Mouse (Mus musculus): Measurements from ENCODE around the gene Dpf3. TPM values are rescaled to one million over a fixed set of nuclear protein-coding genes. Genes with fewer than 3 reads are reported as not detected.

The Dpf3 gene
- polyA plus RNA-seq, 1 experiment from 2014 or later = 14.9 TPM

DNA sequence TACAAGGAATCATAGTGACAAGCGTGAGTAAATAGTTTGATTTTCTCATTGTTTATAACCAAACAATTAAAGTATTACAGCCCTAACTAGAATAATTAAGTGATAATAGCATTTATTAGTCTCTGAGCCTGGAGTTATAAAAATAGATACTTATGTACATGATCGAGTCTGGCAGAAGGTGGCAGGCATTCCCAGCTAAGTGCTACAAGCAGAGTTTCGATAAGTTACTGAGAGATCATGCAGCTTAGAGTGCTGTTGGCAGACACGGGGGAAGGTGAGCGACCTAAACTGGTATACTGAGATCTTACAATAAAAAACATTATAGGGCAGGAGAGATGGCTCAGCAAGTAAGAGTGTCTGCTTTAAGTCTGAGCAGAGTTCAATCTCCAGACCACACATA is 3.9 kb downstream of the Dpf3 start:
- ATAC-seq (replicated peaks; ENCODE audit: low FRiP score) = no peak
- WGBS = 70% methylated on average over 5 of the region's 5 CpGs
- Histone ChIP-seq H3K4me1 (peaks cover 38% of the 10 kb centered on the region), H3K27ac (no peak overlapping the region), H3K9ac (no peak overlapping the region), H3K36me3 (no peaks in the 10 kb centered on the region), H3K4me3 (replicated peaks) (no peak overlapping the region), H3K4me2 (no peak overlapping the region), H3K9me3 (replicated peaks) (no peaks in the 10 kb centered on the region), H3K27me3 (peaks cover 6% of the 10 kb centered on the region)

DNA sequence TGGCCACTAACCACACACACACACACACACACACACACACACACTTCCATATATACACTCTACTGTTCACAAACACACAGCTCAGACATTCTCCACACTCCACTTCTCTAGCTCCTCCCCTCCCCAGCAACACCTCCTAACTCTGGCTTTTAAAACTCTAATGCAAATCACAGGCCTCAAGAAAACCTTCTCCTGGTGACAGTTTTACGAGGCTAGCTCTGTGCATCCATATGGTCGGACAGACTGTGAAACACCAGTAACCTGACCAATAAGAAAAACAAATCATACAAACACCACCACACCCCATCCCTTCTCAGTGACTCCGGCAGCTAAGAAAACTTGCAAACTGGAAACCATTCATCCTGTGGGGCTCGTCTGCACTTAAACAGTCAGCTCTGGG is 6.1 kb downstream of the Dpf3 start:
- no peaks in the 10 kb centered on the region for H3K36me3 ChIP-seq
- H3K27me3 ChIP-seq = peaks cover 6% of the 10 kb centered on the region
- H3K9ac ChIP-seq = no peak overlapping the region
- 13% methylated on average over 4 of the region's 4 CpGs for WGBS
- peaks cover 34% of the 10 kb centered on the region for H3K4me1 ChIP-seq
- ATAC-seq (replicated peaks; ENCODE audit: low FRiP score) = peak; percentile 88
- H3K9me3 ChIP-seq (replicated peaks) = no peaks in the 10 kb centered on the region
- H3K27ac ChIP-seq = peak overlapping the region; percentile 15; the same call in 1 of the 2 replicates
- H3K4me3 ChIP-seq (replicated peaks) = no peak overlapping the region
- no peak overlapping the region for H3K4me2 ChIP-seq

DNA sequence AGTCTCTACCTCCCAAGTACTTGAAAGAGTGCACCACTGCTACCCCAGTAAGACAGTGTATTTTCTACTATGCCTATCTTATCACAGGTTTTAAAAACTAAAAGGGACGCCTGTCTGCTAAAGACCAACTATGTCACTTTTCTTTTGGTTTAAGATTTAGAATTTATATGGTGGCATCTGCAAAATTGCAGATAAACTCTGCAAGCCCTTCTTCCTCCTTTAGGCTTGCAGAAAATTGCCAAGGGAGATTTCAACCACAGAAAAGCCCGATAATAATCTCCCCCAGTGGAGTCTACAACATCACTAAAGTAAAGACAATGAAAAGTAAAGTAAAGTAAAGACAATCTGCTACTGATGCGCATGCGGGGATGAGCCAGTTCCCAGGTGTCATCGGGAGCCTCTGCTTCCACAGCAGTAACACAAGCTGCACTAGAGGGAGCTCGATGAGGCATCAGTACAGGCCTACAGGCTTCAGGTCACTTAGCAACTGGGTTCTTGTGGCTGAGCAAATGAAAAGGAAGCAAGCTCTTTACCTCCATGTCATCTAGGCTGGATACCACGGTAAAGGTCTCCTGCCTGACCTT is 7.6 kb downstream of the Dpf3 start:
- 76% methylated on average over 7 of the region's 7 CpGs for WGBS
- peaks cover 6% of the 10 kb centered on the region for H3K27me3 ChIP-seq
- no peak for ATAC-seq (replicated peaks; ENCODE audit: low FRiP score)
- H3K9ac ChIP-seq = no peak overlapping the region
- H3K4me1 ChIP-seq = peaks cover 34% of the 10 kb centered on the region
- no peaks in the 10 kb centered on the region for H3K36me3 ChIP-seq
- no peak overlapping the region for H3K27ac ChIP-seq
- no peak overlapping the region for H3K4me2 ChIP-seq
- H3K4me3 ChIP-seq (replicated peaks) = no peak overlapping the region
- no peaks in the 10 kb centered on the region for H3K9me3 ChIP-seq (replicated peaks)

DNA sequence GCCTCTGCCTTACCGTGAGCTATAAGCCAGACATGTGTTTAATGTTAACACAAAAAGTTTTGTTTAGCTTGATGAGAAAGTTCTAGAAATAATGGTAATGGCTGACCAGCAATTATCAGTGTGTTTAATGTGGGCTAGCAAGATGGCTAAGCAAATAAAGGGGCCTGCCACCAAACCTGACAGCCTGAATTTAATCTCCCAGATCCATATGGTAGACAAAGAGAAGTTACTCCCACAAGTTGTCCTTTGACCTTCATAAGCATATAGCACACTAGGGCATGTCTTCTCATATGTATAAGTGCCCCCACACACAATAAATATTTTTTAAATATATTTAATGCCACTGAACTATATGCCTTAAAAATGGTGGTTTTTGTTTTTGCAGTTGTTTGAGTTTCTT is 8.4 kb downstream of the Dpf3 start:
- no peaks in the 10 kb centered on the region for H3K9me3 ChIP-seq (replicated peaks)
- no peak for ATAC-seq (replicated peaks; ENCODE audit: low FRiP score)
- no peak overlapping the region for H3K27ac ChIP-seq
- no peak overlapping the region for H3K4me3 ChIP-seq (replicated peaks)
- H3K27me3 ChIP-seq = peaks cover under 1% of the 10 kb centered on the region; the same call in 1 of the 2 replicates
- H3K9ac ChIP-seq = no peak overlapping the region
- WGBS = 73% methylated on average over 1 of the region's 1 CpGs
- peaks cover 32% of the 10 kb centered on the region for H3K4me1 ChIP-seq
- H3K4me2 ChIP-seq = no peak overlapping the region
- no peaks in the 10 kb centered on the region for H3K36me3 ChIP-seq

DNA sequence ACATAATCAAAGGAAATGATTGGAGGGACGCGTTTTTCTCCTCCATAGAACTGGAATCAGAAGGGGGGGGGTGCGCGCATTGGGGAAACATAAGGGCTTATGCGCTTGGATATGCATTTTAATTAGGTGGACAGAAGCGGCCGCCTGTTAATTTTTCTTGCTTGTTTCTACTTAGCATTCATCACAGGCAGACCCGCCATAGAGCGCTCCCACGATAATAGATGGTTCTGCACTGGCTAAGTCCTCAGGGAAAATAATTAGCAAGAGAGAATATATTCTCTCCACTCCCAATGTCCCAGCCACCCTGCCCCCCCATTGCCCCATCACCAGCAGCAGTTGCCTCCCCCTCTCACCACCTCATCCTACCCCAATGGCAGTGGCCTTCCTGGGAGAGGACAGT is 11.2 kb downstream of the Dpf3 start:
- H3K4me3 ChIP-seq (replicated peaks) = no peak overlapping the region
- H3K9ac ChIP-seq = no peak overlapping the region
- H3K27ac ChIP-seq = no peak overlapping the region
- no peak for ATAC-seq (replicated peaks; ENCODE audit: low FRiP score)
- 78% methylated on average over 10 of the region's 10 CpGs for WGBS
- no peaks in the 10 kb centered on the region for H3K27me3 ChIP-seq
- H3K36me3 ChIP-seq = no peaks in the 10 kb centered on the region
- H3K4me2 ChIP-seq = no peak overlapping the region
- no peaks in the 10 kb centered on the region for H3K9me3 ChIP-seq (replicated peaks)
- H3K4me1 ChIP-seq = peaks cover 39% of the 10 kb centered on the region

DNA sequence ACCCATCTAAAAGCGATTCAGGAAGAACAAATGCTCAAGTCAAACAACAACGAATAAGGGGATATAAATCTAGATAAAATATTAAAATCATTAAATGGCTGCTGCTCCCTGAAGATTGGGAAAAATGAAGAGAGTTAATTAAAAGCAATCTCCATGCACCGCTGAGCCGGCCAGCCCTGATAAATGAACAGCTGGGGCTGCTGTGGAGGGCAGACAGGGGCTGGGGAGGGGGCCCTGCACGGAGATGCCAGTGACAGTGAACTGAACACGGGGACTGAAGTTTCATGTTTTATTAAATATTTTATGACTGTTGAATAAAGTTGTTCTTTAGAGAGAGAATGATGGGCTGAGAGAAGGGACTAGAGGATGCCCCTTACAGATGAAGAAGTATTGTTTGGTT is 12.1 kb downstream of the Dpf3 start:
- H3K27me3 ChIP-seq = no peaks in the 10 kb centered on the region
- H3K4me1 ChIP-seq = peaks cover 37% of the 10 kb centered on the region
- no peak overlapping the region for H3K27ac ChIP-seq
- 16% methylated on average over 6 of the region's 6 CpGs for WGBS
- H3K9me3 ChIP-seq (replicated peaks) = no peaks in the 10 kb centered on the region
- H3K9ac ChIP-seq = no peak overlapping the region
- H3K36me3 ChIP-seq = no peaks in the 10 kb centered on the region
- H3K4me3 ChIP-seq (replicated peaks) = no peak overlapping the region
- ATAC-seq (replicated peaks; ENCODE audit: low FRiP score) = no peak
- no peak overlapping the region for H3K4me2 ChIP-seq

DNA sequence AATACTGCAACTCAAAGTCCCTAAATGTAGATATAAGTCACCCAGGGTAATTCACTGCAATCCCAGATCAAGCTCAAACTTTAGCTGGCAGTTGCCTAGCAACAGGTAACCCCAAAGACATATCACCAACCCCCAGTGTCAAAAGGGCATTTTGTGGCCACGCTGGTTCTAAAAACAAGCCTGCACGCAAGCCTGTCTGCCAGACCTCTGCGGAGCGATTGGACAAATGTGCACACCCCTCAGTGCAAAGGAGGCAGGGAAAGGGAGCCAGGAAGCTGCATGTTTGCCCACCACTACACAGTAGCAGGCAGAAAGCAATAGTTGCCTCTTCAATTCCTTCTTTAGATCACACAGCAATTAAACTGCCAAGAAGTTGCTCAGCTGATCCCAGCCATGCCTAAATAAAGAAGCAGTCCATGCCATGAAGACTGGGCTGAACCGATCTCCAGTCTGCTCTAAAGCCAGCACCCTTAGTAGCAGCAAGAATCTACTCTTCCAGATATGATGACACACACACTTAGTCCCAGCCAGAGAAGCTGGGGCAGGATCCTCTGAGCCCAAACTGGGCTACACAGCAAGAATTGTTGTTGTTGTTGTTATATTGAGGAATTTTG is 13.4 kb downstream of the Dpf3 start:
- Histone ChIP-seq H3K27me3 (no peaks in the 10 kb centered on the region), H3K4me1 (peaks cover 42% of the 10 kb centered on the region), H3K9me3 (replicated peaks) (no peaks in the 10 kb centered on the region), H3K27ac (no peak overlapping the region), H3K4me3 (replicated peaks) (no peak overlapping the region), H3K4me2 (no peak overlapping the region), H3K9ac (no peak overlapping the region), H3K36me3 (no peaks in the 10 kb centered on the region)
- WGBS = 24% methylated on average over 5 of the region's 5 CpGs
- no peak for ATAC-seq (replicated peaks; ENCODE audit: low FRiP score)

DNA sequence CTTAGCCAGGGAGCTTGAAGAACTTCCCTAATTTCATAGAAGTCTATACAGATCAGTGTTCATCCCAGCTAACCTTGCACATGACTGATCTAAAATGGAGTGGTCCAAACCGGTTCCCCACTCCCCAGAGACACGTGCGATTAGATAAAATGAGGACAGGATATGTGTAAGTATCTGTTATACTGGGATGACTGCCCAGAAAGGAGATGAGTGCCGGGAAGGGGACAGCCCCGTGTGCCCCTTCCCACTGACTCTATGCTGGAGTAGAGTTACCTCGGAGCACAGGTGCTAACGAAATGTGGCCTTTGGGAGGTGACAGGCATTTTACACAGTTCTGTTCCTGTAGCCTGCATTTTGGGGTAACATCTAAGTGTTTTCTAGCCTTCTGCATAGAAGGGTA is 15.8 kb downstream of the Dpf3 start:
- Histone ChIP-seq H3K4me2 (no peak overlapping the region), H3K36me3 (no peaks in the 10 kb centered on the region), H3K4me1 (peaks cover 44% of the 10 kb centered on the region), H3K4me3 (replicated peaks) (no peak overlapping the region), H3K9me3 (replicated peaks) (no peaks in the 10 kb centered on the region), H3K27ac (no peak overlapping the region), H3K27me3 (no peaks in the 10 kb centered on the region), H3K9ac (no peak overlapping the region)
- 69% methylated on average over 7 of the region's 7 CpGs for WGBS
- no peak for ATAC-seq (replicated peaks; ENCODE audit: low FRiP score)

DNA sequence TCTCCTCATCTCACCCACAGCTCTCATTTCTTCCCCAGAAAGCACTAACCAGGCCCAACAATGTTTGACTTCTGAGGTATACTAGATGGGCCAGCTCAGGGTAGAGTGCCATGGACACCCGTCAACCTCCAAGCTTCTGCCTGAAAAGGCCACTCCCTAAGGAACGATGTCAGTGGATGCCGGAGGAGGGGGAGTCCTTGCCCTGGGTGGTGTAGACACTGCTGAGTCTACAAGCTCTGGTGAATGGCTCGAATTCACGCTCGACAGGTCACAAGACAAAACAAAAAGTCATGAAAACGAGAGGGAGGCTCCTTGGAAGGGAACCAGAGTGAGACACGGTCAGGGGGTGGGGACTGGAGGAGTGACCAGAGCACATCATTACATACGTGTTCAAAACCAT is 17.4 kb downstream of the Dpf3 start:
- Histone ChIP-seq H3K27ac (no peak overlapping the region), H3K9ac (no peak overlapping the region), H3K36me3 (no peaks in the 10 kb centered on the region), H3K4me2 (no peak overlapping the region), H3K4me3 (replicated peaks) (no peak overlapping the region), H3K9me3 (replicated peaks) (no peaks in the 10 kb centered on the region), H3K27me3 (no peaks in the 10 kb centered on the region), H3K4me1 (peaks cover 48% of the 10 kb centered on the region)
- ATAC-seq (replicated peaks; ENCODE audit: low FRiP score) = peak; percentile 46
- WGBS = 40% methylated on average over 9 of the region's 9 CpGs

DNA sequence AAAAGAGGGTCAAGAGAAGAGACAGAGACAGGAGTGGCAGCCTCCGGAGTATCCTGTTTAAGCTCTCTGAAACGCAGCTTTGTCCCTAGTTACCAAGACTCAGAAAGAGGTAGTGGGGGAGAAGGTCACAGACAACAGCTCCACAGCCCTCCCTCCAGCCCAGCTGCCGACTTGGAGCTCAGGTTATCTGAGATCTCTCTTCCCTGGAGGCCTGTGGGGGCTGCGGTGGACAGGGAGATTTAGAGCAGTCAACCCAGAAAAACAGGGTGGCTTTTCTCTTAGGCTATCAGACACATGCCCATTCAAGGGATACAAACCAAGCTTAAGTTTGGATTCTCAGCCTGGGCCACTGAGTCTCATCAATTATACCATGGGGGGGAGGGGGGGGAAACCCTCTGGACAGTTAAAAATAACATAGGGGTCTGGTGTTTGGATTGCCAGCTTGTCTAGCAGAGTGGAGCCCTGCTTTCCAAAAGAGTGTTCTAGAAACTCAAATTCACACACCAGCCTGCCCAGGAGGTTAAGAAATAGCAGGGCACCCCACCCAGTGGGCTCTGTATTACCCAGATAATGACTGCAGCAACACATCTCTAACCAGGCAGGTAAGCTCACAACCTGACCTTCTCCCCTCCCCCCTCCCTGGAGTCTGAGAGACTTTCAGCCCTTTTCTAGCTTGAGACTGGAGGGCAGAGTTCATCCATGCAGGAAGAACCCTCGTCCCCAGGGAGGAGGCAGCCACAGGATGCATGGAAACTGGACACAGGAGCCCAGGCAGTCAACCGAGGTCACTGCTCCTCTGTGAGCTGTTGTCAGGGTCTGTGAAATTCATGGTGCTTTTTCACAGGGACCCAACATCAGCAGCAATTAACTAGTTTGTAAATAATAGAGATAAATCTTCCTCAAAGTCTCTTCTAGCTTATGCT is 20.7 kb downstream of the Dpf3 start:
- 5% methylated on average over 6 of the region's 6 CpGs for WGBS
- Histone ChIP-seq H3K4me2 (peak overlapping the region; percentile 22), H3K4me1 (peaks cover 33% of the 10 kb centered on the region), H3K4me3 (replicated peaks) (no peak overlapping the region), H3K36me3 (no peaks in the 10 kb centered on the region), H3K9ac (no peak overlapping the region), H3K9me3 (replicated peaks) (no peaks in the 10 kb centered on the region), H3K27me3 (no peaks in the 10 kb centered on the region), H3K27ac (peak overlapping the region; percentile 93)
- ATAC-seq (replicated peaks; ENCODE audit: low FRiP score) = peak; percentile 85

DNA sequence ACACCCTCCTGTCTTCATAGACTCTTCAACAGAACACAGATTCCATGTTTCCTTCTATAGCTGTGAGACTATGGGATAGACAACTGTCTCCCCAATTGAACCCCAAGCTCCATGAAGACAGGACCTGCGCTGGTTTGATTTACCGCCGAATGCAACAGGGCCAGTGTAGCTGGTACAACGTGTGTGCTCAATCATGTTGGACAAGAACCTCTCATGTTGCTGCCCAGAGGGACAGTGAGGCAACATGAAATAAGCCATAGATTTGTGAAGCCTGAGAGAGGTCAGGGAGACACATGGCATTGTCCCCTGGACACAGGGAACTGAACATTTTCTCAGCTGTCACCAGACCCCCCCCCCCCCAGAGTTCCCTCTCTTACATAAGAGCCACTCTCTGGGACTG is 21.5 kb downstream of the Dpf3 start:
- peak; percentile 10; the same call in 1 of the 2 replicates for ATAC-seq (replicated peaks; ENCODE audit: low FRiP score)
- Histone ChIP-seq H3K4me3 (replicated peaks) (no peak overlapping the region), H3K4me1 (peaks cover 30% of the 10 kb centered on the region), H3K36me3 (no peaks in the 10 kb centered on the region), H3K9me3 (replicated peaks) (no peaks in the 10 kb centered on the region), H3K4me2 (peak overlapping the region; percentile 22; the same call in 1 of the 2 replicates), H3K9ac (no peak overlapping the region), H3K27ac (peak overlapping the region; percentile 93), H3K27me3 (no peaks in the 10 kb centered on the region)
- WGBS = 44% methylated on average over 4 of the region's 4 CpGs

DNA sequence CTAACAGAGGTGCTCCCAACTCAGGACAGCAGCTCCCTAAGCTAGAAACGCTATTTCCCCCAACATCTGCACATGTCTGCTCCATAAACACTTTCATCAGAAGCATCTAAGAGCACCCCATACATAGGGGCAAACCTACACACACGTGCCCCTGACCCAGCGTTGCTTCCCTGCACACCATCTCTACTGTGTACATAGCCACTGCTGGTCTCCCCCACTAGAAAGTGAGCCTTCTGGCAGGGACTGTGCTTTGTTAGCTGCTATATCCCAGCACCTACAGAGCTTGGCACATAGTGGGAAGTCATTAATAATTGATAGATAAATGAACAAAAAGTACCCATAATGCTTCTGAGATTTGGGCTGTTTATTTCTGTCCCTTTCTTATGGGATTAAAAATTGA is 27.2 kb downstream of the Dpf3 start:
- no peak overlapping the region for H3K9ac ChIP-seq
- peaks cover 20% of the 10 kb centered on the region for H3K4me1 ChIP-seq
- H3K4me2 ChIP-seq = no peak overlapping the region
- no peaks in the 10 kb centered on the region for H3K36me3 ChIP-seq
- H3K27ac ChIP-seq = no peak overlapping the region
- ATAC-seq (replicated peaks; ENCODE audit: low FRiP score) = no peak
- WGBS = 84% methylated on average over 3 of the region's 3 CpGs
- H3K27me3 ChIP-seq = no peaks in the 10 kb centered on the region
- H3K4me3 ChIP-seq (replicated peaks) = no peak overlapping the region
- H3K9me3 ChIP-seq (replicated peaks) = no peaks in the 10 kb centered on the region

Data from kidney, embryonic 15.5 days (tissue).